Mouse (Mus musculus) G1E (cell line): ENCODE data around the gene Ccdc70. TPM values are rescaled to one million over a fixed set of nuclear protein-coding genes. Genes with fewer than 3 reads are reported as not detected.

Experiments
- ATAC-seq: 2 replicates; pipeline ENCODE4 v1.8.0; 2016; ENCODE audit warnings: mild to moderate bottlenecking; ENCODE audit not compliant: insufficient number of reproducible peaks, poor library complexity, low FRiP score, severe bottlenecking; ENCODE audit errors: extremely low read depth
- DNase-seq: peaks from one replicate; pipeline ENCODE4 v3.0.0; 2012; ENCODE audit warnings: low spot score
- H3K27me3 ChIP-seq: 2 replicates; pipeline ENCODE4 v1.6.1; 2012; ENCODE audit warnings: mild to moderate bottlenecking, low read length, inconsistent platforms; ENCODE audit not compliant: insufficient read depth
- H3K36me3 ChIP-seq: replicated peaks from 2 replicates; pipeline ENCODE3; 2012; ENCODE audit warnings: mild to moderate bottlenecking, inconsistent platforms
- H3K4me1 ChIP-seq: 2 replicates; pipeline ENCODE4 v1.6.1; 2012; ENCODE audit warnings: low read depth, low read length, inconsistent platforms, mixed read lengths; ENCODE audit not compliant: insufficient read depth
- H3K4me3 ChIP-seq: 2 replicates; pipeline ENCODE4 v1.5.1; 2012; ENCODE audit warnings: low read depth, mild to moderate bottlenecking, inconsistent platforms, low read length, moderate library complexity, mixed read lengths
- H3K9me3 ChIP-seq: replicated peaks from 2 replicates; pipeline ENCODE4 v1.6.1; 2012; ENCODE audit warnings: inconsistent platforms
- CTCF ChIP-seq: IDR thresholded peaks from 2 replicates; pipeline ENCODE4 v1.5.1; 2012; ENCODE audit warnings: low read depth, low read length, inconsistent platforms, mixed read lengths
- GATA1 ChIP-seq: IDR thresholded peaks from 2 replicates; pipeline ENCODE4 v1.6.1; 2012; ENCODE audit warnings: borderline replicate concordance, low read length, inconsistent platforms, mixed read lengths
- GATA2 ChIP-seq: IDR thresholded peaks from 2 replicates; pipeline ENCODE4 v1.6.1; 2012; ENCODE audit warnings: low read depth, low read length, inconsistent platforms, borderline replicate concordance
- POLR2AphosphoS5 ChIP-seq: IDR thresholded peaks from 2 replicates; pipeline ENCODE4 v1.6.1; 2012; ENCODE audit warnings: low read depth, low read length, inconsistent platforms; ENCODE audit not compliant: insufficient replicate concordance
- TAL1 ChIP-seq: conservative IDR thresholded peaks from 2 replicates; pipeline ENCODE4 v1.6.1; 2012; ENCODE audit warnings: low read depth, low read length, inconsistent platforms, mixed read lengths
- polyA plus RNA-seq: library from polyadenylated mRNA; stranded (reverse); fragments of >175 nt; gene quantifications from 2 replicates; pipeline ENCODE4 v1.2.3, GENCODE M21; 2012
- total RNA-seq, 2 experiments: library from RNA; stranded (forward) in 1 of 2; stranded (reverse) in 1 of 2; fragments of 200-1000 nt in 1 of 2; fragments of >200 nt in 1 of 2; fragmentation: Nextera tagmentation in 1 of 2; gene quantifications; 2 replicates each; pipeline ENCODE4 v1.2.3; 2014 to 2017

Ccdc70 gene
- total and polyA plus RNA-seq, 3 experiments: not detected

GRCm38 (mm10) chr8:22004750-22005522 is 35.4 kb downstream of the Ccdc70 start:
- Histone ChIP-seq H3K4me1 (no peaks in the 10 kb centered on the region), H3K27me3 (no peaks in the 10 kb centered on the region), H3K4me3 (no peak overlapping the region), H3K36me3 (peaks cover 94% of the 10 kb centered on the region), H3K9me3 (no peaks in the 10 kb centered on the region)
- DNase-seq (no peak), ATAC-seq (no peak)
- TF ChIP-seq GATA1 (no peak), GATA2 (no peak)

GRCm38 (mm10) chr8:22006423-22006822 is 36.8 kb downstream of the Ccdc70 start:
- no peaks in the 10 kb centered on the region for H3K4me1 ChIP-seq
- TF ChIP-seq CTCF: no peak
- TF ChIP-seq POLR2AphosphoS5: no peak
- no peak for TF ChIP-seq TAL1
- no peak for TF ChIP-seq GATA2
- TF ChIP-seq GATA1: no peak
- no peaks in the 10 kb centered on the region for H3K9me3 ChIP-seq
- ATAC-seq (no peak), DNase-seq (no peak)
- peaks cover 96% of the 10 kb centered on the region for H3K36me3 ChIP-seq
- H3K27me3 ChIP-seq: no peaks in the 10 kb centered on the region
- H3K4me3 ChIP-seq: no peak overlapping the region

- H3K36me3 ChIP-seq: peaks cover 96% of the 10 kb centered on the region
- no peak for TF ChIP-seq POLR2AphosphoS5
- TF ChIP-seq CTCF: no peak
- no peak for TF ChIP-seq TAL1
- no peak for TF ChIP-seq GATA2
- TF ChIP-seq GATA1: no peak
- H3K4me1 ChIP-seq: no peaks in the 10 kb centered on the region
- H3K4me3 ChIP-seq: no peak overlapping the region
- DNase-seq (no peak), ATAC-seq (no peak)
- no peaks in the 10 kb centered on the region for H3K27me3 ChIP-seq
- no peaks in the 10 kb centered on the region for H3K9me3 ChIP-seq
These were observed 39.8 kb downstream of the Ccdc70 start for GRCm38 (mm10) chr8:22009403-22009802.

- DNase-seq: no peak
- Histone ChIP-seq H3K4me1 (no peaks in the 10 kb centered on the region), H3K27me3 (no peaks in the 10 kb centered on the region), H3K36me3 (peaks cover 99% of the 10 kb centered on the region), H3K9me3 (no peaks in the 10 kb centered on the region), H3K4me3 (no peak overlapping the region)
- ATAC-seq: no peak
- TF ChIP-seq TAL1 (no peak), GATA1 (no peak), POLR2AphosphoS5 (no peak), GATA2 (no peak), CTCF (no peak)
These were observed 43.6 kb downstream of the Ccdc70 start for GRCm38 (mm10) chr8:22013034-22013707.

- no peak for DNase-seq
- Histone ChIP-seq H3K36me3 (peaks cover 100% of the 10 kb centered on the region), H3K27me3 (no peaks in the 10 kb centered on the region), H3K4me1 (no peaks in the 10 kb centered on the region), H3K4me3 (no peak overlapping the region), H3K9me3 (no peaks in the 10 kb centered on the region)
- ATAC-seq: no peak
- TF ChIP-seq TAL1 (no peak), GATA2 (no peak), GATA1 (no peak), POLR2AphosphoS5 (no peak), CTCF (no peak)
These were observed 48.2 kb downstream of the Ccdc70 start for GRCm38 (mm10) chr8:22017731-22018130.

- Histone ChIP-seq H3K4me3 (no peak overlapping the region), H3K36me3 (peaks cover 96% of the 10 kb centered on the region), H3K9me3 (no peaks in the 10 kb centered on the region), H3K27me3 (no peaks in the 10 kb centered on the region), H3K4me1 (no peaks in the 10 kb centered on the region)
- DNase-seq (no peak), ATAC-seq (no peak)
- no peak for TF ChIP-seq TAL1
- TF ChIP-seq GATA1: no peak
- TF ChIP-seq POLR2AphosphoS5: no peak
- TF ChIP-seq GATA2: no peak
- TF ChIP-seq CTCF: no peak
These were observed 49.9 kb downstream of the Ccdc70 start for GRCm38 (mm10) chr8:22019498-22019897.
